Mouse (Mus musculus): Measurements from ENCODE around the gene Kcnq1.

Gene Kcnq1
- long read RNA-seq, experiment 1, partial matches to known transcripts: 3 of 4 reads
- long read RNA-seq, experiment 1, other reads (novel, unspliced or antisense): 1 of 4 reads
- long read RNA-seq, experiment 2, partial matches to known transcripts: 1 of 2 reads
- long read RNA-seq, experiment 2, other reads (novel, unspliced or antisense): 1 of 2 reads

DNA sequence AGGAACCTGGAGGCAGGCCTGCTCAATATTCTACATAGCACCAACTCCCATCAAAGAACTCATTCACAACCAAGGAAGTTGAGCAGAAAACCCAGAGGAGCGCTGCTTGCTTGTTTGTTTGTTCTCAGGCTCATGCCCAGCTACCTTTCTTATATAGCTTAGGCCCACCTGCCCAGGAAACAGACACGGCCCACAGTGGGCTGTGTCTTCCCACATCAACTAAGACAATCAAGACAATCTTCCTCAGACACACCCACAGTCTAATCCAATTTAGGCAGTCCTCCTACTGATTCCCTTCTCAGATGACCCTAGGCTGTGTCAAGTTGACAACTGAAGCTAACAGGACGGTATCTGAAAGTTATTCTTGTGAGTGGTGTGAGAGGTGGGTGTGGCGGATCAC lies at the start of gene Kcnq1:
Gene Kcnq1 (plus strand): TSS at position 301 of the 400 bp plus-strand sequence.
- intact Hi-C loops (cut with DNase I): no loop called here

DNA sequence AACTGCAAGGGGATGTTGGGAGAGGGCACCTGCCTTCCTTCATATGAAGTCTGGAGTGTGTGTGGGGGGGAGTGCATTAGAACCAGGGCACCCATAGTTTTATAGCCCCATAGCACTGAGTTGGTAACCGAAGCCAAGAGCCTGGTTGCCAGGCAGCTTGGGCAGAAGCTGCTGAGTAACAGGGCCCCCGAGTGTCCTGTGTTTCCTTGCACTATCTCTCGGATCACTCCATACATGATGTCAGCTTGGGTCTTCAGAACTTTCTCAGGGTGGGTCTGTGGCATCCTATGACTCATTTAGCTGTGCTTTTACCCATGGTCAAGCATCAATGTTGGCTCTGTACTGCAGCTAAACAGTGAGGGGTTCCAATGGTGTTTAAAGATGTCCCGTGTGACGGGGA lies 49.1 kb upstream of the Kcnq1 start:
- intact Hi-C loops (cut with DNase I): no loop called here

DNA sequence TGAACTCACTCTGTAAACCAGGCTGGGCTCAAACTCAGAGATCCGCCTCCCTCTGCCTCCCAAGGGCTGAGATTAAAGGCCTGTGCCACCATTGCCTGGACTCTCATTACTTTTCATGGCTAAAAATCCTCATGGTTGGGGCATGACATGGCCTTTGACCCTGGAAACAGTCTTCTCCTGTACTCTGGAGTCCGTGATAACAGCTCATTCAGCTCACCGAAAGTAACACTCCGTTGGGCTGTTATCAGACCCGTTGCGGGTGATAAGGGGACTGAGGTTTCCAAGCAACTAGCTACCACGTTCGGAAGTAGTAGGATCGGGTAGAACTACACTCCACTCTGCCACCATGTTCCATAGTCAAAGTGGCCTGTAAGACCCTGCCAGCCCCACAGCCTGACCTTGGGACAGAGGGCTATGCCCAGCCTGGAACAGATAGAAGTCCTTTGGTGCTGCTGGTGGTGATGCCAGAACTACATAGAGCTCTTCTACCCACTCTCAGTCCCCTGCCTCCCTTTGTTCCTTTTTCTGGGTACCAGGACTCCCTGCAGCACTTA lies 48.4 kb upstream of the Kcnq1 start:
- intact Hi-C loops (cut with DNase I): no loop called here

DNA sequence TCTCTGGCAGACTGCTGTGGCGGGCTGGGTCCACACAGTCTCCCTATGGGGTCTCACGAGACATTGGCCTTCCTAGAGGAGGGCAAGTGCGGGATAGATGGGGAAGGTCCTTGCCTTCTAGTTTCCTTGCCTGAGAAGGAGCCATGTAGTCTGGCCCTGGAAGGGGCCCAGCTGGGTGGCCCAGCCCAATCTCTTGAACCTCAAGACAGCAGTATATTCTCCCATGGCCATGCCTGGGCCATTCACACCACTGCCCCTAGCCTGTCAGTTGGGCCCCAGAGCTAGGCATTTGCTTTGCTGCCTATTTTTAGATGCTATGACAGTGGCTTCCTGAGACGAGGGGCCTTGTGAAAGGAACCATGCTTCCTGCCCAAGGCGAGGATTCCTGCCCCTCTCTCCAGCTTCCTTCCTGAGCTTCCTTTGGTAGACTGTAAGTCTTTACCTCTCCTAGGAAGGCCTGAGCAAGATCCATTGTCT lies 47.9 kb upstream of the Kcnq1 start:
- intact Hi-C loops (cut with DNase I): no loop called here

DNA sequence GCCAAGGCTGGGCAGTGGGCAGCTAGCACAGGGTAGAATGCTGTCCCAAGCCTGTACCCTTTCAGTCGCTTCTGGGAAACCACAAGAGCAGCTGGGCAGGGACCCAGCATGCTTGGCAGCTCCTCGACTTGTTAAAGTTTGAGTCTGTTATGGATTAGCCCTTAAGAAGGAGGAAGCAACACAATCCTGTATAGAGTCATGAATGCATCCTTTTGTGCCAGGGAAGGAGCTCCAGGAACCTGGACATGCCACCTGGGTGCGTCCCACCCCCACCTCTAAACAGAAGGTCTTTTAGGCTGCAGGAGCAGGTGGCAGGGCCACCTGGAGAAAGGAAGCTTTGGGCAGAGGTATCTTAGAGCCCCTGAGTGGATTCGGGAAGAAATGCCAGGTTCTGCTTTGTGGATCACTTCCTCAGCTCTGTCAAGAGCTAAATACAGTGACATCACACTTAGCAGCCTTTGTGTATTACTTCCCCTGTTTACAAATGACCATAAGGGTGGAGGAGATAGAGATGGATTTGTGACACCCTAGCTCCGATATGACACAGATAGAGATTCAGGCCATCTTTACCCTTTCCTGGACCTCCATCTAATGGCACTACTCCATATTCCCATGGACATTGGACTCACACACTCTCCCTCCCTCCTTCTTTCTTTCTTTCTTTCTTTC lies 46.8 kb upstream of the Kcnq1 start:
- intact Hi-C loops (cut with DNase I): no loop called here

DNA sequence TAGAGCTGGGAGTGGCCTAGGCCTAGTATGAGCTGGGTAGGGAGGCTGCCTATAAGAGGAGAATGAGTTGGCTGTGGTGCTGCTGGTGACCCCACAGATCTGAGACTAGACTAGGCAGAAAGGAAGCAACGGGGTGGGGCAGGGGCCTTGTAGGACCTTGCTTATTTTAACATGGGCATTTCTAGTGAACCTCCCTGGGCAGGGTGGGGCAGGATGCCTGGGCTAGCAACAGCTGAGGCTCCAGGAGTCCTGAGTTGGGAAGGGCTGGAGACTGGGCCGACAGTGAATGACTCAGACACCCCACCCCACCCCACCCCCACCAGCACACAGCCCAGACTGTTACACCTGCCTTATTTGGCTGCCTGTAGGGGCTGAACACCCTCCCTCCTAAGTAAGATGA lies 43.5 kb upstream of the Kcnq1 start:
- intact Hi-C loops (cut with DNase I): no loop called here

DNA sequence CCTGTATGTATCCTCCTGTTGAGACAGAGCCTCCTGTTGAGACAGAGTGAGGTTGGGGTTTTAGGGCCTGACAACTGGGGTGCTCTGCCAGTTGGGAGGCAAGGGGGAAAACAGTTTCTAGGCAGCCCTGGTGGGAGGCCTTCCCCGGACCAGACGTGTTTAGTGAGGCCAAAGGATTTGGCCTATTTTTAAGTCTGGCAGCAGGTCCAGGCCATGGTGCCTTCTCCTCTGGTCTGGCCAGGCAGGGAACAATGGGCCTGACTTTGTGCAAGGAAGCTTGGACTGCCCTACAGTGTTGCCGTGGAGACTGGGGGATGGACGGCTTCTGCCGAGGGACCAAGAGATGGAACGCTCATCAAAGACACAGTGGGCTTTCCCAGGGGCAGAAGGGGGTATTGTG lies 41.9 kb upstream of the Kcnq1 start:
- intact Hi-C loops (cut with DNase I): no loop called here

DNA sequence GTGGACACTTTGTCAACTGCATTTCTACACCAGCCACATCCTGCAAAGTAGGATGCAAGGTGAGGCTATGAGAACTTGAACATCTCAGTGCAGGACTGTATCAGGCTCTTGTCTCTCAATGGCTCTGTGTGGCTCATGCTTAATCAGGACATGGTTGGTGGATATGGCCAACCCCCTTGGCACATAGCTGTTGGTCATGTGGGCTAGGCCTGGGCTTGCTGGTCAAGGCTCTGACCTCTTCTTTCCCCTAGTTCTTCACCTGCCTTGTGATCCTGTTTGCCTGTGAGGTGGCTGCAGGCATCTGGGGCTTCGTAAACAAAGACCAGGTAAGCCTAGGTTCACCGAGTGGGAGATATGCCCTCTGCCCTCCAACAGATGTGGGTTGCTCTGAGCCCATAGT lies 40.5 kb upstream of the Kcnq1 start:
- intact Hi-C loops (cut with DNase I): no loop called here

DNA sequence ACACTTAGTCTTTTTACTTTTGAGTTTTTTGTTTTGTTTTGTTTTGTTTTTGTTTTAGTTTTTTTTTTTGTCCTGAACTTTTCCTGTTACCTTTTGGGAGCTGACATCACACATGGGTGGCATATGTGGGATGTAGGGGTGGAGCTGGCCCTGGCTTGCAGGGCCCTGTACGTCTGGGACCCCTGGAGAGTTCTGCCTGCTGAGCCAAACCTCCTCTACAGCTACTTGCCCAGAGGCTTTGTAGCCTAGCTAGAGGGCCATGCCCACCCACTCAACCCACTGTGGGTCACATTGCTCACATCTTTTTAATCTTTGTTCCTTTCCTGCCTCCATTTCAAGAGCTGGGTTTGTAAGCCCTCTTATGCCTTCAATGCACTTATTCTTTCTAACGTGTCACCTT lies 38.7 kb upstream of the Kcnq1 start:
- intact Hi-C loops (cut with DNase I): no loop called here

DNA sequence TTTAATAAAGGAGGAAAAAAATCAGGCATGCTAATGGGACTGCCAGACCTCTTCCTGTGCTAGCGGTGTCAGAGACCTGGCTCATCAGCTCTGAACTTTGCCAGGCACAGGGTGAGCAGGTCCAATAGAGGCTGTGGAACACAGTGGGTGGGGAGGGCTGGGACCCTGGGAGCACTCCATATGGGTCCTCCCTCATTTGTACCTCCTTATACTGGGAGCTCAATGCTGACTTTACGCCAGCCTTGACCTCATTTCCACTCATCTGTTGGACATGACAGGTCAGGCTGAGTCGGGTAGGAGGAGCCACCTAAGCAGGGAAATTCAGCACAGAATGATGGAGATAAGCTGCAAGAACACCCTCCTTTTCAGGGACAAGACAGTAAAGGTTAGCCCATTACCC lies 38.3 kb upstream of the Kcnq1 start:
- intact Hi-C loops (cut with DNase I): no loop called here

DNA sequence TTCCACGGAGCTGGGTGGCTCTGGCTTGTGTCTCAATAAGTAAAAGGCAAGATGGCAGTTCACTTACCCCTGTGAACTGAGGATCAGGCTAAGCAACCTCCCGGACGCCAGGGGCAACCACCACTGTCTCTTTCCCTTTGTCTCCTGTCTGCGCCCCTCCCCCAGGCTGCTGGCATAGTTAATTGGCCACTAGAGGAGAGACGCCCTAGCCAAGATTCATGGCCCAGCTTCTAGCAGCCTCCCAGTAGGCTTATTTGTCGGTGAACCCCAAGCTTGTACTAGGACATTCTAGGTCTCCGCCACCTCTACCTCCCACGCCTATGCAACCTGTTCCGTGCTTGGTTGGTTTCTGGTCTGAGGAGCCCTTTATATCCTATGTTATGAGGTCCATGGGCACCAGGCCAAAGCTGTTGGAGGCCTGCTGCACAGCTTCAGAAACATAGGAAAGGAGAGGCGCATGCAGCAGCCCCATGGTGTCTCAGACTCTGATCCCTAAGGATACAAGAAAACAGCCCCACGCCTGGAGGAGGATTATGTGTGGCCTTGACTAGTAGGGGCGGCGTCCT lies 37.8 kb upstream of the Kcnq1 start:
- intact Hi-C loops (cut with DNase I): no loop called here

DNA sequence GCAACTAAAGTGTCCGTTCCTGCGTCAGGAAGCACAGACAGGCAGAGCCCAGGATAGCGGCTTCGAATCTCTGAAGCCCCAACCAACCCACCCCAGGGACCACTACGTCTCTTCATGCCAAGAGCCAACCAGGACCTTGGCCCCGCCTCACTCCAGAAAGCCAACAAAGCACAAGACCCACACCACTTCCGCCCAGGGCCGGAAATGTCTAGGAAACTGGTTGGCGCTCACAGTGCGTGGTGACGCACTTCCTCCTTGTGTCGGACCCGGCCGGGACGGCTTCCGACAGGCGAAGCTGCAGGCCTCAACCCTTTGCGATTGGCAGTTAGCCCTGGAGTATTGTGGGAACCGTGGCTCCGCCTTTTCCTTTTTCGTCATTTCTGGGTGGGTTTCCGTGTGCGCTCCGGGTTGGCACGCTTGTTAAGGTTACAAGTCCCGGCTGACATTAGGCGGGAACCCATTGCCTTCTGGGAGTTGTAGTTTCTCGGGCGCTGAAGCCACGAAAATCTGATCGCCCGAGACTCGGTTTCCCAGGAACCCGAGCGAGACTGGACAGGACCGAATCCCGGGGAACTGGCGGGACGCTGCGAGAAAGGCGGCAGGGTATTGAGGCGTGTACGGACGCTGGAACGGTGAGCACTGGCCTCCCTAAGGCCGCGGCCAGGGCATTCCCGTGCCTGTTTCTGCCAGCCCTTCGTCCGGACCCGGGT lies 37.1 kb upstream of the Kcnq1 start, which contains the start of gene Tssc4:
Gene Tssc4 (plus strand): TSS at position 368 of the 710 bp plus-strand sequence.
- intact Hi-C loops (cut with DNase I): no loop called here

DNA sequence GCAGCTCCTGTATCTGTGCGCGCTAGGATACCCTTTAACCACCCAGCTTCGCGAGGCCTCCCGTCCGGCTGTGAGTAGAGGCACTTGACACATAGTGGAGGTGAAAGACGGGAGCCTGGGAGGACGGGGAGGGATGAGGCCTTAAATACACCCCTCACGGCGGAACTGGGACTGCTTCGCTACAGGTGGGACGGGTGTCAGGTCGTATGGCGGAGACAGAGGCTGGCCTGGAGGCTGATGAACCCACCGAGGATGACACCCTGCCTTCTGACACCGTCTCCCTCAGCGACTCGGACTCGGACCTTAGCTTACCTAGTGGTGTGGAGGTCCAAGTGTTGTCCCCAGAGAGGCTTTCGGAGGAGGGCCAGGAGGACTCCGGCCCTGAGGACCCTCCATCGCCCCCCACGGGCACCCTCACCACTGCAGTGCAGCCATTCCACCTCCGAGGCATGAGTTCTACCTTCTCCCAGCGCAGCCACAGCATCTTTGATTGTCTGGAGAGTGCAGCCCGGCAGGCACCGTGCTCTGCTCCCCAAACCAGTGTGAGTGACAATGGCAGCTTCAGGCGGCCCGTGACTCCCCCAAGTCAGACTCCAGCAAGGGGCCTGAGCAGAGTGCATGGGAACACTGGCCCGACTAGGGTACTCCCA lies 36.3 kb upstream of the Kcnq1 start:
- intact Hi-C loops (cut with DNase I): no loop called here

DNA sequence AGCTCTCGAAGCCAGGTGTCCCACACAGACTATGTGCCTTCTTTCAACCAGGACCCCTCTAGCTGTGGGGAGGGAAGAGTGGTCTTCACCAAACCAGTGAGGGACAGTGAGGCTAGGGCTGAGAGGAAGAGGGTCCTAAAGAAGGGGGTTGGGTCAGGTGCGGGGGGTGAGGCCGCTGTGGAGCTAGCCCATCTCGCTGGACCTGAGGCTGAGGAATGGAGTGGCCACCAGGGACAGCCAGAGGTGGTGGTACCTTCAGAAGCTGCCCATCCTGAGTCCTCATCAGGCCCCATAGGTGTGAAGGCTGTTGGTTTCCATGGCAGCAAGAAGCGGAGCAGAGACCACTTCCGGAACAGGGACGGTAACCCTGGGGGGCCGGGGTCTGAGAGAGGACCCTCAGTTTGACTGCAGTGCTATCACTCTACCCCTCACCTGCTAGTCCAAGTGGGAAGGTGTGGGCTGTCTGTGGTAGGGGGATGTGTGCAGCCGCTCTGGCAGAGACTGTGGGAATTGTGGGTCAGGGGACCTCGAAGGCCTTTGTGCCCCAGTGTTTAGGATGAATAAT lies 35.6 kb upstream of the Kcnq1 start:
- intact Hi-C loops (cut with DNase I): no loop called here

DNA sequence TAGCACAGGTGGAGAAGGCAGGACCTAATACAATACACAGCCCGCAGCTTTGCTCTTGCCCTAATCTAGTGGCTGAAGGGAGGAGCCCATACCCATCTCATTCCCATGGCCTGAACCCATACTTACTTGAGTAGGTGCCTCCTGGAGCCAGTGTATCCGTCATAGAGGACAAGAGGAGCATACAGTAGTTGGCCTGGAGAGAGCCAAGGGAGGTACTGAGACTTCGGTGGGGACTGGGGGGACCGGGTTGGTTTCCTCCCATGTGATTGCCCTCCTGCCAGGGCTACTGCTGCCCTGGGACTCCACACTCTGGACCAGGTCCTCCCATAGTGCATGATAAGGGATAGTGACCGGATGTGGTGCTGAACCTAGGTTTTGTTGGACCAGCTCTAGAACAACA lies 33.6 kb upstream of the Kcnq1 start:
- intact Hi-C loops (cut with DNase I): no loop called here

DNA sequence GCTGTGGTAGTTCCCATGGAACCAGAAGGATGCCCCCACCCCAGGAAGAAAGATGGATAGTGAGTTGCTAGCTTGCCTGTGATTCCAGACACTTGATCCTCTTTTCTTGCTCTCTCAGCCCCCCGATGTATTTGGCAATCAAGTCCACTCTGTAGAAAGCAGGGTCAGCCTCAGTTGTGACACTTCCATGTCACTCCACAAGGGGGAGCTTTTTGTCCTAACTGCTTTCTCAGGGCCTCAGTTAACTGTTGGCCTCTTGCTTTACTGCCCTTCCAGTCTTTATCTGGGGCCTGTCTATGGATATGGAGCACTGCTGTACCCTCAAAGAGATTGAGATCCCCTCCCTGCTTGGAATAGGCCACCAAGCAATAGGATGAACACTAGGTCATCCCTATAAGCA lies 33.1 kb upstream of the Kcnq1 start:
- intact Hi-C loops (cut with DNase I): no loop called here

DNA sequence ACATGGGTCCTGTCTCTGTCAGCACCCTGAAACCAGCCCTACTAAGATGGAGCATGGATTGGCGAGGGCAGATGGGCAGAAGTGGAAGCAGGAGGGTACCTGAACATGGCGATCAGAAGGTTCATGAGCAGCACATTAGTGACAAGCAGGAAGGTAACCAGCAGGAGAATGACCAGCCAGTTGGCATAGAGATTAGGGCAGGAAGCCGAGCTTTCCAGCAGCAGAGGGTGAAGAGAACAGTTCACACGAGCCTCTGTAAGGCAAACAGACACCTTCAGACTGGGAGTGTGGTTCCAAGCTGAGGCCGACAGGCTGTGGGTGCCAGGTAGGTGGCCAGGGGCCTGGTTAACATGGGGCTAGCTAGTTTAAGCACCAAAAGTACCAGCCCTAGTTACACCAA lies 30.8 kb upstream of the Kcnq1 start:
- intact Hi-C loops (cut with DNase I): no loop called here

DNA sequence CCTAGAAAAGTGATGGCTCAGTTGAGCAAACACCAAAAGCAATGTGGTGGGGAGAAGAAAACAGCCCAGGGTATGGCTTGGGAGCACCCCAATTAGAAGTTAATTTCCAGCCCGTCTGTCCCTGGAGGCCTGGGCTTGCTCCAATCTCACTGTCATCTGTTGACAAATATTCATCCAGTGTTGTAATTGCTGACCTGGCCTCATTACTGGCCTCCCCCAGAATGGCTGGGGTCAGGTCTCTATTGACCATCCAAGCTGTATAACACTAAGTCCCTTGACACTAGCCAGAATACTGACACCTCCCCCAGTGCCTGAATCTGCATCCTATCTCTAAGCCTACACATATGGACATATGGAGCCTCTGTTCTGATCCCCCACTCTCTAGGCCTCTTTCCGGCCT lies 28.8 kb upstream of the Kcnq1 start:
- intact Hi-C loops (cut with DNase I): no loop called here

DNA sequence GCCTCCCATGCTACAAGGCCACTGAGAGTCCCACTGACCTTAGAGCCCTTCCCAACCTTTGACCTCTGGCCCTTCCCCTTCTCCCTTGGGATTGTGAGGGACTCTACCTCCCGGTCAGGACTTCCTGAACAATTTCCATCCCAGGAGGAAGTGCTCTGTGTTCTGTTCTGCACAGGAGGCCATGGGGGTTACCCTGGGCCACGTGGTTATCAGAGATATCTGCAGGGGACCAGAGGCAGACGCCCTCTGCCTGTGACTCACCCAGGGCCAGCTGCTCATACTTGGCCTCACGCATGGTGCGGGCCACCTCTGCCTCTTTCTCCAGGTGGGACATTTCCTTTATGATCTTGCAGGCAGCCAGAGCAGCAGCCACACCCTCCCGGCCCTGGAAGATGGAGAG lies 24.1 kb upstream of the Kcnq1 start:
- intact Hi-C loops (cut with DNase I): no loop called here

DNA sequence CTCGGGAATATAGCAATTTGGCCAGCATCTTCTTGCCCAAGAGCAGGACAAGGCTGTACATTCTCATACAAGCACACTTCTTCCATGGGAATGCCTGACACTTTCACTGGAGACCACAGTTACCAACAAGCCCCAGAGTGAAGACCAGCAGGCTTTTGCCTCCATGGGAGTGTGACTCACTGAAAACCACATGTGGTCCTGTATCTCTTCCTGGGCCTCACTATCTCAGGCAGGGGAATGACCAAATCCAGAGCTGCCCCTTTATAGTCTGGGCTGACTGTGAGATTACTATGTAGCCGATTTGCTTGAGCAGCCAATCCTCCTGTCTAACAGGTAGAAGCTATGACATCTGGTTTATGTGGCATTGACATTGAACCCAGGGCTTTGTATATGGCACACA lies 22.5 kb upstream of the Kcnq1 start:
- intact Hi-C loops (cut with DNase I): no loop called here

DNA sequence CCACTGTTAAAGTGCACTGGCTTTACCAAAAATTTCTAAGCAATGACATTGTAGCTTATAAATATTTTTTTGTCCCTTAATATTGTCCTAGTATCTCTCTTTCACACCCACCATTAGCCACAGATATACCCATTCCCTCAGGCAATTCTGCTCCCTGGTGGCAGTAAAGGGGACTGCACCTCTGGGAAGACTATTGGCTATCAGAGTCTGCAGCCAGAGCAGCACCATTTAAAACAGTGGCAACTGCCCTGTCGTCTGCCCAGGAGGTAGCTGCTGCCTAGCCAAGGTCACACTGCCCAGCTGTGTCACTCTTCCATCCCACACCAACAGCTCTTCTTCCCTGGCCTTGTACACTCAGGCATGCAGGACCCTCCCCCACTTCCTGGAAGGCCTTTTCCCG lies 19.8 kb upstream of the Kcnq1 start:
- intact Hi-C loops (cut with DNase I): loop anchor here (1.0 to 5.0 kb wide), 2 partner anchors 78 to 189 kb away; no protein-coding TSS in a partner anchor

All from adrenal gland (tissue).